Mouse (Mus musculus) E14TG2a.4 (cell line): ENCODE data around the gene Fam71d.

Experiments
- H3K27me3 ChIP-seq: 2 replicates; pipeline ENCODE4 v1.6.1; 2014; ENCODE audit warnings: low read length, control low read depth; ENCODE audit not compliant: insufficient read depth
- H3K36me3 ChIP-seq: 2 replicates; pipeline ENCODE4 v1.6.1; 2014; ENCODE audit warnings: low read length, control low read depth; ENCODE audit not compliant: insufficient read depth
- H3K4me1 ChIP-seq: replicated peaks from 2 replicates; pipeline ENCODE4 v1.6.1; 2014; ENCODE audit warnings: low read depth, low read length, control low read depth
- H3K4me3 ChIP-seq: replicated peaks from 2 replicates; pipeline ENCODE4 v1.5.1; 2014; ENCODE audit warnings: mild to moderate bottlenecking, low read length
- H3K9me3 ChIP-seq: 2 replicates; pipeline ENCODE4 v1.6.1; 2014; ENCODE audit warnings: low read length, control low read depth
- CTCF ChIP-seq: conservative IDR thresholded peaks from 2 replicates; pipeline ENCODE4 v1.5.1; 2014; ENCODE audit warnings: low read length
- NANOG ChIP-seq: IDR thresholded peaks from 2 replicates; pipeline ENCODE4 v1.6.1; 2014; ENCODE audit warnings: borderline replicate concordance, low read length, mixed read lengths
- POU5F1 ChIP-seq: IDR thresholded peaks from 2 replicates; pipeline ENCODE4 v1.6.1; 2014; ENCODE audit warnings: low read length, borderline replicate concordance

Gene Fam71d

DNA sequence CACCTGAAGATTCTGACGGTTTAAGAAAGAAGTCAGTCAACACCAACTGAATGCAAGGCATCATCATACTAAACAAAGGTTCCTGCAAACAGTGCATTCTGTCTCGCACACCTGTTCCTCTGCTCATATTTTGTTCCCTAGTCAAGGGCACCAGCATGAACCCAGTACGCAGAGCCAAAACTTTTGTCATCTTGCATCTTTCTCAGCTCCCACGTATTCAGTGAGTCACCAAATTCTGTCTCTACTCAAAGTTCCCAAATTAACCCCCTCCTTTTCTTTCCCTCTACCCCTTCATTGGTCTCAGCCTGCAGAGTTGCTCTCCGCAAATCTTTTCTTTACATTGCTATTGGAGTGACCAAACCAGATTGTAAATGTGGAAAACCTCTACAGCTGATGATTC is 2.5 kb upstream of the Fam71d start:
- Histone ChIP-seq H3K4me1 (no peaks in the 10 kb centered on the region), H3K27me3 (no peaks in the 10 kb centered on the region), H3K4me3 (no peak overlapping the region), H3K9me3 (no peaks in the 10 kb centered on the region), H3K36me3 (no peaks in the 10 kb centered on the region)
- no peak for TF ChIP-seq CTCF
- TF ChIP-seq POU5F1, result no peak
- TF ChIP-seq NANOG, result no peak

DNA sequence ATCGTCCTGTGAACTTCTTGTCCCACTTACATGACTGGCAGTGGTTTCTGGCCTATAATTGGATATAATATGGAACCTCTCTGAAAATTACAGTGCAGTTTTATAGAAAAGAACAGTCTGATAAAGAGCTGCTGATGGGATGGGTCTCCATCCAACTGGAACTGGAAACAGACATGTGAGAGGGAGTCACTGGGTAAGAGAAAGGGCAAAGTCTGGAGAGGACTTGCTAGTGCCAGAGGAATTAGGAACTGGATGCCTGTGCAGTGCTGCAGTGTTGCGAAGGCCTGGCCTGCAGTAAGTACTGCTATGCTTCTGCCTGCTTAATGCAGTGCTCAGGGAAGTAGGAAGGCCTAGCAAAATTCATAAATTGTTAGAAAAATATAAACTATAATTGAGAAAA is 1.9 kb downstream of the Fam71d start:
- no peaks in the 10 kb centered on the region for H3K36me3 ChIP-seq
- no peak overlapping the region for H3K4me3 ChIP-seq
- no peaks in the 10 kb centered on the region for H3K4me1 ChIP-seq
- no peaks in the 10 kb centered on the region for H3K27me3 ChIP-seq
- no peaks in the 10 kb centered on the region for H3K9me3 ChIP-seq
- TF ChIP-seq NANOG (no peak), CTCF (no peak), POU5F1 (no peak)

DNA sequence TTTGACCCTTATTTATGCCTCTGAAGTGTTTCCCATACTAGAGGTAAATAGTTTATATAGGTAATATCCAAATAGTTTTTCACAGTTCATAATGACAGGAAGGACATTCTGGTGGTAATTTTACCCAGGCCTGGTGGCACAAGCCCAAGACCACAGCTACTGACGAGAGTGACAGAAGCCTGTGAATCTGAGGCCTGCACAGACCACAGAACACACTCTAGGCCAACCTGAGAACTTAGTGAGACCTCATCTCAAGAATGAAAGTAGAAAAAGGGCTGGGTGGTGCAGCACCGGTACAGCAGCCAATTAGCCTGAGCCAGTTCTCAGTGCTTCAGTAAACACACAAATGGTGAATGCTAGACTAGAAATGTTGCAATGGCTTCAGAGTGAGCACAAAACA is 26.4 kb downstream of the Fam71d start:
- no peaks in the 10 kb centered on the region for H3K27me3 ChIP-seq
- no peaks in the 10 kb centered on the region for H3K4me1 ChIP-seq
- no peaks in the 10 kb centered on the region for H3K36me3 ChIP-seq
- H3K4me3 ChIP-seq, result no peak overlapping the region
- no peaks in the 10 kb centered on the region for H3K9me3 ChIP-seq
- no peak for TF ChIP-seq CTCF
- TF ChIP-seq POU5F1, result no peak
- TF ChIP-seq NANOG, result no peak

DNA sequence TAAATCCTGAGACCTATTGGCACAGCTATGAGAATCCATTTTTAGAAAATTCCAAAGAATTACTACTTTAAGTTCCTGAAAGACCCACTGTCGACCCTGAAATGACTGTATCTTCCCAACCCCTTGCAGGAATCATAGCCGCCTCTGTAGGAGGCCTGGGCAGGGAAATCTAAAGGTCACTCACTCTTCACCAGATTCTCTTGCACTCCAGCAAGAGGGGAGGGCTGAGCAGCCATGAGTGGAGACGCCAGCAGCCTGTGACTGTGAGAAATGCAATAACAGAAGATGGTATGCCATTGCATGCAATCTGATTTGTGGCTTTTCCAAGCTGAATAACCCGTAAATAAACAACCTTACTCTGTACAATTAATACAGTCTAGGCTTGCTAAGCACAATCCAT is 36.4 kb downstream of the Fam71d start:
- Histone ChIP-seq H3K9me3 (no peaks in the 10 kb centered on the region), H3K36me3 (no peaks in the 10 kb centered on the region), H3K4me1 (no peaks in the 10 kb centered on the region), H3K27me3 (no peaks in the 10 kb centered on the region), H3K4me3 (no peak overlapping the region)
- TF ChIP-seq NANOG (no peak), CTCF (no peak), POU5F1 (no peak)

DNA sequence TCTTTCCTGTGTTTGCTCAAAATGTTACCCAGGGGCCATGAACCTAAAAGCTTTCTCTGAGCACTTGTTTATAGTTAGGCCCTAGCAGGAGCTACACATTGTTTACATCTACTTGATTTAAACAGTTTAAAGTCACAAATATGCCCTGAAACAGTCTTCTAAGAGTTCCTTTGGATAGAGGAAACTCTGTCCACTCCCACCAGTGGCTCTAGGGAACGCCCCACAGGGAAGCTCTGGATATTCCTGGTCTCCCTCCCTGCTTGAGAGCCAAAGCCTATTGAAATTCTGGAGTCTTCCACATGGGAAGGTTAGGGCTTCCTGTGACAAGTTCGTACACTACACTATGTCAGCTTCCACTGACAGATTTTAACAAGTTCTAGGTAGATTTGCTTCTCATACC is 48.3 kb downstream of the Fam71d start:
- H3K4me1 ChIP-seq, result no peaks in the 10 kb centered on the region
- TF ChIP-seq NANOG (no peak), CTCF (no peak), POU5F1 (no peak)
- H3K36me3 ChIP-seq, result no peaks in the 10 kb centered on the region
- no peak overlapping the region for H3K4me3 ChIP-seq
- no peaks in the 10 kb centered on the region for H3K9me3 ChIP-seq
- H3K27me3 ChIP-seq, result peaks cover 3% of the 10 kb centered on the region; the same call in 1 of the 2 replicates

DNA sequence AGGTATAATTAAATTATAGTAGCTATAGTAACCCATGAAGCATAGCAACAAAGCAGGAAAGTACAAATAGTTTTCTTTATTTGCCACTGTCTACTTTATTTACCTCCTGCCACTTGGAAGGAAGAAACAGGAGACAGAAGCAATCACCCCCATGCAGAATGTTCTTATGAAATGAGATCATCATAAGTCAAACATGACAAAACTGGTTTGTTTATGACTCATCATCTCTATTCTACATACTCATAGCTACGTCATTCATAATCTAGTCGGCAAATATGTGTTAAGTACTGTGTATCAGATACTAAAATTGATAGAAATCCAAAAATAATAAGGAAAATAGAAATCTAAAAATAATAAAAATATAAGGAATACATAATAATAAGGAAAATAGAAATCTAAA is 49.0 kb downstream of the Fam71d start:
- Histone ChIP-seq H3K27me3 (0 out of 2 replicates have a peak, but pooled peaks cover under 1% of the 10 kb centered on the region), H3K36me3 (no peaks in the 10 kb centered on the region), H3K4me1 (no peaks in the 10 kb centered on the region), H3K4me3 (no peak overlapping the region), H3K9me3 (no peaks in the 10 kb centered on the region)
- TF ChIP-seq NANOG, result no peak
- no peak for TF ChIP-seq CTCF
- TF ChIP-seq POU5F1, result no peak

DNA sequence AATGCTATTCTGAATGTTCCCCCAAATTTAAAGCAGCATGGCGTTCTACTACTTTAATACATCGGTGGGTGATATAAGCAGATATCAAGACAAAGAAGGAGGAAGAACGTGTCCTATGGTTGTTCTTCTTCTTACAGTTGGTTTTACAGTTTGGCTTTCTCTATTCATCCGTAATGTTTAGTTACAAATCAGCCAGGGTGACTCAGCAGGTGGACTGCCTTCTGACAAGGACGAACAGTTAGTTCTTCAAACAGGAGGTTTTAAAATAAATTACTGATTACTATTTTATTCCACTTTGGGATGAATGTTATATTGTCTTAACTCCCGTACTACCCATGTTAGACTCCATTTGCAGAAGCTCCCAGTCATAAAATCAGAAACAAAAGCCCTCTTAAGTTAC is 54.9 kb downstream of the Fam71d start:
- no peaks in the 10 kb centered on the region for H3K9me3 ChIP-seq
- TF ChIP-seq POU5F1, result no peak
- no peak for TF ChIP-seq CTCF
- no peak for TF ChIP-seq NANOG
- H3K4me3 ChIP-seq, result no peak overlapping the region
- peaks cover 14% of the 10 kb centered on the region for H3K4me1 ChIP-seq
- peaks cover 18% of the 10 kb centered on the region for H3K27me3 ChIP-seq
- no peaks in the 10 kb centered on the region for H3K36me3 ChIP-seq

DNA sequence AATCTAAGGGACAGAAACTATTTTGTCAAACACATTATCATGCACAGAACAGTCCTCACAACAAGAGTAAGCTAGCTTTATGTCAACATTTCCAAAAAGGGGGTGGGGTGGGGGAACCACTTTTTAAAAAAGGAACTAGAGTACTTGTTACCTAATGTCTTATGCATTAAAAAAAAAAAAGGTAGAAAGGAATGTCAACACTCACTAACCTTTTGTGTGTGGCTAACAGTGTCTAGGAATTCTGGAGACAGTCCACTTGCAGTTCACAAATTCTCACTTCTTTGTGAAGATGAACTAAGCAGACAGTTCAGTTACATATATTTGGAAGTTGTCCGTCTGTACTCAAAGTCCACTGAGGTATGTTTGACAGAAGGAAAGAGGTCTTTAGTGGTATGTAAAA is 56.1 kb downstream of the Fam71d start:
- Histone ChIP-seq H3K4me3 (no peak overlapping the region), H3K4me1 (peaks cover 14% of the 10 kb centered on the region), H3K36me3 (no peaks in the 10 kb centered on the region), H3K9me3 (no peaks in the 10 kb centered on the region), H3K27me3 (peaks cover 18% of the 10 kb centered on the region)
- no peak for TF ChIP-seq CTCF
- TF ChIP-seq POU5F1, result no peak
- TF ChIP-seq NANOG, result no peak

DNA sequence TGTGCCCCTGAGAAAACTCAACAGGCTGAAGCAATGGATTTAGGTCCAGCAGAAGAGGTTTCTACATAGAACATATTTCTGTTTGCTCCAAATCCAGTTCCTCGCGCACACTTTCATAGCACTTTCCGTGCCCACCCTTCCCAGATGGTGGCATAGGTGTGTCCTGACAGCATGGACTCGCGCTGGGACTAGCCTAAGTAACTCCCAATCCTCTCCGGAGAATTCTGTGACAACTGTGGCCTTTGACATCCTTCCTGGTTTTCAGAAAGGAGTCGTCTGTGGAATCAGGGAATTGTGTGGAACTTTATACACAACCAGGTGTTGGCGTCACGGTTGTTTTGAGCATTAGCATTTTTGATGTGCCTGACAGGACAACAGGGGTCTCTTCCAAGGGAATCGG is 56.8 kb downstream of the Fam71d start:
- peaks cover 14% of the 10 kb centered on the region for H3K4me1 ChIP-seq
- H3K9me3 ChIP-seq, result no peaks in the 10 kb centered on the region
- H3K27me3 ChIP-seq, result peaks cover 18% of the 10 kb centered on the region
- H3K36me3 ChIP-seq, result no peaks in the 10 kb centered on the region
- peak overlapping the region; percentile 80 for H3K4me3 ChIP-seq
- TF ChIP-seq NANOG (no peak), CTCF (no peak), POU5F1 (no peak)
